Mouse (Mus musculus) forebrain, embryonic 15.5 days (tissue): Measurements from ENCODE around the gene Tulp4. TPM values are rescaled to one million over a fixed set of nuclear protein-coding genes. Genes with fewer than 3 reads are reported as not detected.

Source experiments
- ATAC-seq: fragments of 200-750 bp; cut with Nextera tagmentation; replicated peaks from 2 replicates; pipeline ENCODE4 v1.8.0; 2017; ENCODE audit warnings: mild to moderate bottlenecking, moderate TSS enrichment, moderate library complexity
- H3K27ac ChIP-seq: fragments of 300-500 bp; sonication (generic); replicated peaks from 2 replicates; pipeline ENCODE4 v1.5.1; 2015; ENCODE audit warnings: mild to moderate bottlenecking, inconsistent platforms
- H3K27me3 ChIP-seq: fragments of 300-500 bp; sonication (generic); 2 replicates; pipeline ENCODE4 v1.6.1; 2015; ENCODE audit warnings: inconsistent platforms
- H3K36me3 ChIP-seq: fragments of 300-500 bp; sonication (generic); 2 replicates; pipeline ENCODE4 v1.6.1; 2015; ENCODE audit warnings: mild to moderate bottlenecking, inconsistent platforms
- H3K4me1 ChIP-seq: fragments of 300-500 bp; sonication (generic); 2 replicates; pipeline ENCODE4 v1.6.1; 2015; ENCODE audit warnings: inconsistent platforms
- H3K4me2 ChIP-seq: fragments of 300-500 bp; sonication (generic); replicated peaks from 2 replicates; pipeline ENCODE4 v1.6.1; 2015; ENCODE audit warnings: mild to moderate bottlenecking, inconsistent platforms
- H3K4me3 ChIP-seq: fragments of 300-500 bp; sonication (generic); 2 replicates; pipeline ENCODE4 v1.5.1; 2015; ENCODE audit warnings: mild to moderate bottlenecking, inconsistent platforms
- H3K9ac ChIP-seq: fragments of 300-500 bp; sonication (generic); replicated peaks from 2 replicates; pipeline ENCODE4 v1.6.1; 2015; ENCODE audit warnings: mild to moderate bottlenecking, inconsistent platforms
- H3K9me3 ChIP-seq: fragments of 300-500 bp; sonication (generic); 2 replicates; pipeline ENCODE4 v1.6.1; 2016; ENCODE audit warnings: inconsistent platforms
- WGBS: fragments of 180-500 bp; shearing (Covaris S2); methylation state at CpG from one replicate; pipeline ENCODE4 v1.1.7; 2015; ENCODE audit warnings: mixed read lengths; 5-methylcytosine and 5-hydroxymethylcytosine counted together
- polyA plus RNA-seq: library from polyadenylated mRNA; unstranded; fragments of >200 nt; fragmentation: Nextera tagmentation; extraction: Ambion mirVana; gene quantifications from 2 replicates; pipeline ENCODE4 v1.2.1, GENCODE M21; 2015

Gene Tulp4
- polyA plus RNA-seq, 1 experiment from 2014 or later: 152 TPM

GRCm38 (mm10) chr17:6172440-6172839, 66.2 kb downstream of the Tulp4 start:
- Histone ChIP-seq H3K27ac (no peak overlapping the region), H3K4me2 (no peak overlapping the region), H3K36me3 (peaks cover 12% of the 10 kb centered on the region), H3K4me3 (no peak overlapping the region), H3K9ac (no peak overlapping the region), H3K27me3 (no peaks in the 10 kb centered on the region), H3K9me3 (no peaks in the 10 kb centered on the region), H3K4me1 (peaks cover 15% of the 10 kb centered on the region)
- no peak for ATAC-seq
- 73% methylated on average over 7 of the region's 7 CpGs for WGBS

GRCm38 (mm10) chr17:6172926-6173690, 66.9 kb downstream of the Tulp4 start:
- Histone ChIP-seq H3K27me3 (no peaks in the 10 kb centered on the region), H3K36me3 (peaks cover 19% of the 10 kb centered on the region), H3K9me3 (no peaks in the 10 kb centered on the region), H3K4me3 (no peak overlapping the region), H3K27ac (peak overlapping the region; percentile 9; the same call in 1 of the 2 replicates), H3K4me2 (no peak overlapping the region), H3K4me1 (peaks cover 15% of the 10 kb centered on the region), H3K9ac (no peak overlapping the region)
- 56% methylated on average over 5 of the region's 5 CpGs for WGBS
- ATAC-seq: 0 out of 2 replicates have a peak, but pooled peaks have one; percentile 41

GRCm38 (mm10) chr17:6174574-6174973, 68.3 kb downstream of the Tulp4 start:
- no peak overlapping the region for H3K9ac ChIP-seq

GRCm38 (mm10) chr17:6178564-6179267, 72.5 kb downstream of the Tulp4 start:
- Histone ChIP-seq H3K9me3 (no peaks in the 10 kb centered on the region), H3K4me3 (no peak overlapping the region), H3K9ac (no peak overlapping the region), H3K36me3 (peaks cover 30% of the 10 kb centered on the region), H3K27me3 (no peaks in the 10 kb centered on the region), H3K27ac (no peak overlapping the region), H3K4me1 (peaks cover 13% of the 10 kb centered on the region; the same call in 1 of the 2 replicates), H3K4me2 (no peak overlapping the region)
- no peak for ATAC-seq
- 86% methylated on average over 6 of the region's 6 CpGs for WGBS

More at GRCm38 (mm10) chr17:6174574-6174973, 68.3 kb downstream of the Tulp4 start:
- peaks cover 26% of the 10 kb centered on the region for H3K36me3 ChIP-seq
- WGBS: 68% methylated on average over 1 of the region's 1 CpGs
- ATAC-seq: no peak
- no peaks in the 10 kb centered on the region for H3K9me3 ChIP-seq
- H3K4me1 ChIP-seq: peaks cover 18% of the 10 kb centered on the region
- H3K27me3 ChIP-seq: no peaks in the 10 kb centered on the region
- no peak overlapping the region for H3K4me2 ChIP-seq
- H3K27ac ChIP-seq: no peak overlapping the region
- no peak overlapping the region for H3K4me3 ChIP-seq

GRCm38 (mm10) chr17:6179389-6179788, 73.2 kb downstream of the Tulp4 start:
- Histone ChIP-seq H3K27ac (no peak overlapping the region), H3K36me3 (peaks cover 30% of the 10 kb centered on the region), H3K9me3 (no peaks in the 10 kb centered on the region), H3K4me3 (no peak overlapping the region), H3K27me3 (no peaks in the 10 kb centered on the region), H3K4me2 (no peak overlapping the region), H3K4me1 (peaks cover 13% of the 10 kb centered on the region; the same call in 1 of the 2 replicates), H3K9ac (no peak overlapping the region)
- 52% methylated on average over 4 of the region's 4 CpGs for WGBS
- no peak for ATAC-seq

GRCm38 (mm10) chr17:6180421-6180820, 74.2 kb downstream of the Tulp4 start:
- Histone ChIP-seq H3K27me3 (no peaks in the 10 kb centered on the region), H3K27ac (peak overlapping the region; percentile 43), H3K4me3 (no peak overlapping the region), H3K4me2 (no peak overlapping the region), H3K4me1 (peaks cover 13% of the 10 kb centered on the region; the same call in 1 of the 2 replicates), H3K36me3 (peaks cover 35% of the 10 kb centered on the region), H3K9me3 (no peaks in the 10 kb centered on the region), H3K9ac (no peak overlapping the region)
- ATAC-seq: no peak
- WGBS: 70% methylated on average over 3 of the region's 3 CpGs

GRCm38 (mm10) chr17:6182715-6183114, 76.5 kb downstream of the Tulp4 start:
- H3K27ac ChIP-seq: no peak overlapping the region
- H3K9me3 ChIP-seq: no peaks in the 10 kb centered on the region
- H3K4me1 ChIP-seq: peaks cover 13% of the 10 kb centered on the region; the same call in 1 of the 2 replicates
- H3K4me2 ChIP-seq: no peak overlapping the region
- no peak for ATAC-seq
- WGBS: 71% methylated on average over 4 of the region's 4 CpGs
- no peaks in the 10 kb centered on the region for H3K27me3 ChIP-seq
- no peak overlapping the region for H3K4me3 ChIP-seq
- no peak overlapping the region for H3K9ac ChIP-seq
- H3K36me3 ChIP-seq: peaks cover 42% of the 10 kb centered on the region

- peaks cover 27% of the 10 kb centered on the region for H3K36me3 ChIP-seq
- no peak overlapping the region for H3K4me3 ChIP-seq
- no peaks in the 10 kb centered on the region for H3K27me3 ChIP-seq
- H3K4me2 ChIP-seq: no peak overlapping the region
- no peak overlapping the region for H3K9ac ChIP-seq
- H3K4me1 ChIP-seq: no peaks in the 10 kb centered on the region
- no peak overlapping the region for H3K27ac ChIP-seq
- ATAC-seq: no peak
- WGBS: 94% methylated on average over 4 of the region's 4 CpGs
- H3K9me3 ChIP-seq: no peaks in the 10 kb centered on the region
These were observed 80.4 kb downstream of the Tulp4 start for GRCm38 (mm10) chr17:6186651-6187050.

- Histone ChIP-seq H3K36me3 (peaks cover 30% of the 10 kb centered on the region), H3K4me3 (no peak overlapping the region), H3K4me1 (no peaks in the 10 kb centered on the region), H3K27ac (no peak overlapping the region), H3K27me3 (no peaks in the 10 kb centered on the region), H3K9ac (no peak overlapping the region), H3K9me3 (no peaks in the 10 kb centered on the region), H3K4me2 (no peak overlapping the region)
- 94% methylated on average over 8 of the region's 8 CpGs for WGBS
- ATAC-seq: no peak
These were observed 80.9 kb downstream of the Tulp4 start for GRCm38 (mm10) chr17:6187183-6187582.

- 91% methylated on average over 5 of the region's 5 CpGs for WGBS
- H3K4me3 ChIP-seq: no peak overlapping the region
- peaks cover 35% of the 10 kb centered on the region for H3K36me3 ChIP-seq
- H3K4me2 ChIP-seq: no peak overlapping the region
- no peak overlapping the region for H3K27ac ChIP-seq
- no peaks in the 10 kb centered on the region for H3K9me3 ChIP-seq
- no peaks in the 10 kb centered on the region for H3K27me3 ChIP-seq
- no peak for ATAC-seq
- no peak overlapping the region for H3K9ac ChIP-seq
- H3K4me1 ChIP-seq: no peaks in the 10 kb centered on the region
These were observed 83.0 kb downstream of the Tulp4 start for GRCm38 (mm10) chr17:6189207-6189606.

GRCm38 (mm10) chr17:6192275-6192674, 86.0 kb downstream of the Tulp4 start:
- no peak overlapping the region for H3K27ac ChIP-seq
- 88% methylated on average over 6 of the region's 6 CpGs for WGBS
- H3K27me3 ChIP-seq: no peaks in the 10 kb centered on the region
- no peaks in the 10 kb centered on the region for H3K4me1 ChIP-seq
- no peak overlapping the region for H3K9ac ChIP-seq
- H3K9me3 ChIP-seq: no peaks in the 10 kb centered on the region
- no peak for ATAC-seq
- no peak overlapping the region for H3K4me3 ChIP-seq
- peaks cover 18% of the 10 kb centered on the region for H3K36me3 ChIP-seq
- H3K4me2 ChIP-seq: no peak overlapping the region

- Histone ChIP-seq H3K4me1 (no peaks in the 10 kb centered on the region), H3K27me3 (no peaks in the 10 kb centered on the region), H3K9ac (no peak overlapping the region), H3K36me3 (peaks cover 25% of the 10 kb centered on the region), H3K4me2 (no peak overlapping the region), H3K4me3 (no peak overlapping the region), H3K27ac (no peak overlapping the region), H3K9me3 (no peaks in the 10 kb centered on the region)
- WGBS: 64% methylated on average over 1 of the region's 1 CpGs
- ATAC-seq: no peak
These were observed 89.2 kb downstream of the Tulp4 start for GRCm38 (mm10) chr17:6195390-6195789.
